Mouse (Mus musculus) spleen, adult 2 months (tissue): ENCODE results near the gene Chn2. TPM values are rescaled to one million over a fixed set of nuclear protein-coding genes. Genes with fewer than 3 reads are reported as not detected.

Experiments
- DNase-seq, 2 experiments: peaks; one replicate each; pipeline versions ENCODE4 v3.0.0 to v3.0.0-alpha.2; 2012 to 2021; ENCODE audit warnings: low spot score in 2 of 2, low read depth in 1 of 2
- H3K27ac ChIP-seq: fragments of 200-500 bp; 2 replicates; pipeline ENCODE4 v1.5.1; 2012; ENCODE audit warnings: low read length, inconsistent platforms; ENCODE audit not compliant: insufficient read depth
- H3K27me3 ChIP-seq: fragments of 200-500 bp; 2 replicates; pipeline ENCODE4 v1.6.1; 2012; ENCODE audit warnings: mild to moderate bottlenecking, moderate library complexity, low read length, inconsistent platforms; ENCODE audit not compliant: control insufficient read depth, insufficient read depth
- H3K36me3 ChIP-seq: fragments of 200-500 bp; 2 replicates; pipeline ENCODE4 v1.6.1; 2012; ENCODE audit warnings: mild to moderate bottlenecking, low read length, inconsistent platforms; ENCODE audit not compliant: control insufficient read depth, insufficient read depth
- H3K4me1 ChIP-seq: fragments of 200-500 bp; 2 replicates; pipeline ENCODE4 v1.6.1; 2011; ENCODE audit warnings: inconsistent platforms; ENCODE audit not compliant: control insufficient read depth, insufficient read depth, insufficient read length
- H3K4me3 ChIP-seq: fragments of 200-500 bp; 2 replicates; pipeline ENCODE4 v1.5.1; 2011; ENCODE audit warnings: mild to moderate bottlenecking, inconsistent platforms; ENCODE audit not compliant: insufficient read depth, insufficient read length; ENCODE audit errors: extremely low read depth
- CTCF ChIP-seq: fragments of 200-500 bp; IDR thresholded peaks from 2 replicates; pipeline ENCODE4 v1.5.1; 2011; ENCODE audit warnings: mild to moderate bottlenecking, inconsistent platforms; ENCODE audit not compliant: insufficient read depth, insufficient read length, insufficient replicate concordance; ENCODE audit errors: extremely low read depth
- POLR2A ChIP-seq: fragments of 200-500 bp; IDR thresholded peaks from 2 replicates; pipeline ENCODE4 v1.6.1; 2011; ENCODE audit warnings: low read depth, low read length, inconsistent platforms
- WGBS: fragments of 180-500 bp; shearing (Covaris S2); methylation state at CpG from one replicate; pipeline ENCODE4 v1.1.7; 2018; 5-methylcytosine and 5-hydroxymethylcytosine counted together
- polyA plus RNA-seq: library from polyadenylated mRNA; depleted of rRNA; stranded (reverse); fragments of >200 nt; gene quantifications from 2 replicates; pipeline ENCODE4 v1.2.3, GENCODE M21; 2012

The Chn2 gene
- polyA plus RNA-seq, 1 experiment: 8.4 TPM

DNA sequence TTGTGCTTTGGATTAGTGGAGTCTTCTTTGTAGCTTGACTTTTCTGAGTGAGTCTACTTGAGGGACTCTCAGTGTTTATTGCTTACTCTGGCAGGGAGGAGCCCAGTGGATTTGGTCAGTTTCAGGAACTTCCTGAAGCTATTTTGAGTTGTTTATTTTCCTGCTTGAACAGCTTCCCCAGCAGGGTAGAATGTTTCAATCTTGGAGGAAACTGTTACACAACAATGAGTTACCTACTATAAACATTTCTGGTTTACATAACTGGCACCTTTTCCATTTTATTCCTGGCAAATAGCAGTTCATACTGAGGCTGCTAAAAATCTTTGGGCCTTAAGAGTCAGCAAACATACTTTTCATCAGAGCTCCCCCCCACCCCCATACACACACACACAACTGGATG lies 9.0 kb upstream of the Chn2 start:
- H3K4me3 ChIP-seq: no peak overlapping the region
- H3K4me1 ChIP-seq: no peaks in the 10 kb centered on the region; the same call in 1 of the 2 replicates
- H3K36me3 ChIP-seq: no peaks in the 10 kb centered on the region
- H3K27ac ChIP-seq: no peak overlapping the region
- H3K27me3 ChIP-seq: no peaks in the 10 kb centered on the region
- no peak for DNase-seq
- TF ChIP-seq CTCF: no peak
- TF ChIP-seq POLR2A: no peak

DNA sequence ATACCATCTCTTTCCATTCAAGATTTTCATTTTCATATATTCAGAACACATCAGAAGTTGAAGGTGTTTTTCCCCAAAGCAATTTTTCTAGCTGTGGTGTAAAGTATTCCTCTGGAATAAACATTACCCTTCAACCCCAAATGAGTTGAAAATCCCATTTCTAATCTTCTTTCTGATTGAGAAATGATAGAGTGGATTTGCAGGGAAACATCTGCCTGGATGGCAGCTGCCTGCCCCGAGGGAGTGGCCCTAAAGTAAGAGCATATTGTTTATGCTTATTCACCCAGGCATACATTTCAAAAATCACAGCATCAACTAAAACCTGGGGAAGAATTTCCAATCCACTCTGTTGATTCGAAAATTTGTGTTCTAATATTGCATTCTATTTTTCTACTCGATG lies 8.6 kb upstream of the Chn2 start:
- H3K27ac ChIP-seq: no peak overlapping the region
- H3K4me1 ChIP-seq: no peaks in the 10 kb centered on the region; the same call in 1 of the 2 replicates
- 85% methylated on average over 3 of the region's 3 CpGs for WGBS
- no peaks in the 10 kb centered on the region for H3K36me3 ChIP-seq
- TF ChIP-seq POLR2A (no peak), CTCF (no peak)
- H3K4me3 ChIP-seq: no peak overlapping the region
- DNase-seq: no peak
- no peaks in the 10 kb centered on the region for H3K27me3 ChIP-seq

DNA sequence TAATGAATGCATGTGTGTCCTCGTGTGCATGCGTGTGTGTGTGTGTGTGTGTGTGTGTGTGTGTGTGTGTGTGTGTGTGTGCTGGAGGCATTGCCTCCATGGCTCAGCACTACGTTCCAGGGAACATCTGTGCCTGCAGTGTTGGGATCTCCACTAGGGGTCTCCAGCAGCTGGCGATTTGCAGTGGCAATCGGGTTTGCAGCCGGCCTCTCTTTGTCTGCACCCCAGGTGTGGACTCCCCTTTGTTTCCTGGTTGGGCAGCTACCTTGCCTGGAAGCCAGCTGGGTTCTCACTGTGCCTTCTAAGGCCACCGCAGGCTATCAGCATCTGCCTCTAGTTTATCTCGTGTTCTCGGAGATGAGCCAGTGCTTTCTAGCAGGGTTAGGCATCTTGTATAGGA lies 4.9 kb upstream of the Chn2 start:
- no peaks in the 10 kb centered on the region for H3K36me3 ChIP-seq
- WGBS: 6% methylated on average over 9 of the region's 9 CpGs
- TF ChIP-seq CTCF (peak; percentile 81), POLR2A (no peak)
- no peak overlapping the region for H3K4me3 ChIP-seq
- H3K27ac ChIP-seq: no peak overlapping the region
- peaks cover 5% of the 10 kb centered on the region for H3K27me3 ChIP-seq
- DNase-seq: peak; percentile 19 to 67
- peaks cover 3% of the 10 kb centered on the region for H3K4me1 ChIP-seq

DNA sequence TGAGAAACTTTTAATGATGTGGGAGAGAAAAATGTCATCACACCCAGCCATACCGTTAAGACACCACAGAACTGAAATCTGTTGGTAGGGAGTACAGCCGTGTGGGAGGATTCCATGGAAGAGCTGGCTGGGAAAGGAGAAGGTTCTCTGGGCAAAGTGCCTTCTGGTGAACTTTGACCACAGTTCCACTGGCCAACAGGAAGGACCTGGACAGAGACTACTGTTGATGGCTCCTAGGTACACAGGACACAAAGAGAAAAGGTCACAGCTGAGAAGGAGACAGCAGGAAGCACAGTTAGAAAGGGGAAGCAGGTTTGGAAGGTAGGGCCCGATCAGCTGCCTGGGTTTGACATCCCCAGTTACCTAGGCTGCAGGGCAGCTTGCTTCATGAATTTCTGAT lies 3.8 kb upstream of the Chn2 start:
- H3K27me3 ChIP-seq: peaks cover 10% of the 10 kb centered on the region
- TF ChIP-seq CTCF (no peak), POLR2A (no peak)
- no peaks in the 10 kb centered on the region for H3K36me3 ChIP-seq
- WGBS: 63% methylated on average over 3 of the region's 3 CpGs
- no peak overlapping the region for H3K4me3 ChIP-seq
- no peak for DNase-seq
- peaks cover 6% of the 10 kb centered on the region for H3K4me1 ChIP-seq
- H3K27ac ChIP-seq: no peak overlapping the region

DNA sequence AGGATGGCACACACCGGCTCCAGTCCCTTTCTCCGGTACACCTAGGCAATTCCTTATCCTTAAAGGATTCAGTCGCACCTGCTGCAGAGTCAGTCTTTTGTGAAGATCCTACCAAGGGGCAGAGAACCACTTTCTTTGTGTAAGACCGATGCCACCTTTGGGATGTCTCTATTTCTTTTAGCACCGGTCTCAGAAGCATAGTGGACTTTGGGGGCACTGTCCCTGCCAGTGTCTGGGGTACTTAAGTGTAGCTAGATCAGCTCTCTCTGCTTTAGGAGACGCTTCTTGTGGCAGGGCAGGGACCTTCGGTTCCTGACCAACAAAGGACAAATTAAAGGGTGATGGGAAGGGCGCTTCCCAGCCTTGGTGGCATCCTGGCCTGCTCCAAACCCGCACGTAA lies 488 bp upstream of the Chn2 start:
- no peak for TF ChIP-seq CTCF
- TF ChIP-seq POLR2A: no peak
- H3K4me1 ChIP-seq: peaks cover 6% of the 10 kb centered on the region
- H3K36me3 ChIP-seq: no peaks in the 10 kb centered on the region
- peaks cover 10% of the 10 kb centered on the region for H3K27me3 ChIP-seq
- H3K4me3 ChIP-seq: no peak overlapping the region
- WGBS: 47% methylated on average over 10 of the region's 10 CpGs
- no peak overlapping the region for H3K27ac ChIP-seq
- no peak for DNase-seq

DNA sequence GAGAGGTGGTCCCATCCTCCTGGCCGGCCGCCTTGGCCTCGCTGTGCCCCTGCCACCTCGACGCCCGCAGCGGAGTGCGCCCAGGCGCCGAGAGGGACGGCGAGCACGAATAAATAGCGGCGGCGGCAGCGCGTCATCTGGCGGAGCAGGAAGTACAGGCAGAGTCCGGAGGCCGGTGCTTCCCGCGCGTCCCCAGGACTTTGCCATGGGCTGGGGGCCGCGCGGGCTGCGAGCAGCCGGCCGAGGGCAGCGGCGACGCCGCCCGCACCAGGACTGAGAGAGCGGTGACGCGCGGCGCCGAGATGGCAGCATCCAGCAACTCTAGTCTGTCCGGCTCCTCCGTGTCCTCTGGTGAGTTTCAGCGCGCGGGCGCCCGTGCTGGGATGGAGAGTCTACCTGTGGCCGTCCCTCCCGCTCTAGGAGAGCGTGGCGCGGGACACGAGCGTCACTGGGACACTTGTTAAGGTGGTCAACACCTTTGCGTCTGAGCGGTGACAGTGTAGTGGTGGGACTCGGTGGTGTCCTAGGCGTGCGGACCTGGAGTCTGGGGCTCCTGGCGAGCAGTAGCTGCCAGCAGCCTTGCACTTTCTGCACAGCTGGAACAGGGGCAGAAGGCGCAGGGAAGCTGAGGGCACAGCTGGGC lies 572 bp downstream of the Chn2 start:
- TF ChIP-seq POLR2A: peak; percentile 19
- TF ChIP-seq CTCF: no peak
- DNase-seq: peak in 1 of 2 experiments; percentile 42
- Histone ChIP-seq H3K4me3 (peak overlapping the region; percentile 59), H3K27ac (peak overlapping the region; percentile 76), H3K27me3 (peaks cover 10% of the 10 kb centered on the region), H3K4me1 (peaks cover 6% of the 10 kb centered on the region; the same call in 1 of the 2 replicates), H3K36me3 (no peaks in the 10 kb centered on the region)
- WGBS: under 1% methylated on average over 62 of the region's 62 CpGs

DNA sequence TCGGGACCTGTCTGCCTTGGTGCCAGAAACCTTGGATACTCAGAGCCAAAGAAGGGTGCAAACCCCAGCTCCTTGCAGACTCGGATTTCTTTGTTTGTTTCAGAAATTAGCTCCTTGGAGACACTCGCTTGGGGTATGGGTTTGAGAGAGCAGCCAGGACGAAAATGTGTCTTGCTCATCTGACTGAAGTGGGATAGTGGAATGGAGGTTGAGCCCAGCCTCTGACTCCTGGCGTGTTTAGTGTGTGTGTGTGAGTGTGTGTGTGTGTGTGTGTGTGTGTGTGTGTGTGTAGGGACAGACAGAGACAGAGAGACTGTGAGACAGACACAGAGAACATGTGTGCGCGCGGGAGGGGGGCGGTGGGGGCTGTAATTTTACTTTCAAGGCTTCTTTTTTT lies 1.1 kb downstream of the Chn2 start:
- no peak for TF ChIP-seq POLR2A
- TF ChIP-seq CTCF: no peak
- DNase-seq: no peak
- H3K4me1 ChIP-seq: peaks cover 6% of the 10 kb centered on the region; the same call in 1 of the 2 replicates
- peaks cover 10% of the 10 kb centered on the region for H3K27me3 ChIP-seq
- 24% methylated on average over 9 of the region's 9 CpGs for WGBS
- H3K36me3 ChIP-seq: no peaks in the 10 kb centered on the region
- H3K27ac ChIP-seq: no peak overlapping the region
- H3K4me3 ChIP-seq: peak overlapping the region; percentile 59
